Mouse (Mus musculus): Measurements from ENCODE around the gene Xrra1. TPM values are rescaled to one million over a fixed set of nuclear protein-coding genes. Genes with fewer than 3 reads are reported as not detected.

The Xrra1 gene
- polyA plus RNA-seq, 1 experiment, result not detected

DNA sequence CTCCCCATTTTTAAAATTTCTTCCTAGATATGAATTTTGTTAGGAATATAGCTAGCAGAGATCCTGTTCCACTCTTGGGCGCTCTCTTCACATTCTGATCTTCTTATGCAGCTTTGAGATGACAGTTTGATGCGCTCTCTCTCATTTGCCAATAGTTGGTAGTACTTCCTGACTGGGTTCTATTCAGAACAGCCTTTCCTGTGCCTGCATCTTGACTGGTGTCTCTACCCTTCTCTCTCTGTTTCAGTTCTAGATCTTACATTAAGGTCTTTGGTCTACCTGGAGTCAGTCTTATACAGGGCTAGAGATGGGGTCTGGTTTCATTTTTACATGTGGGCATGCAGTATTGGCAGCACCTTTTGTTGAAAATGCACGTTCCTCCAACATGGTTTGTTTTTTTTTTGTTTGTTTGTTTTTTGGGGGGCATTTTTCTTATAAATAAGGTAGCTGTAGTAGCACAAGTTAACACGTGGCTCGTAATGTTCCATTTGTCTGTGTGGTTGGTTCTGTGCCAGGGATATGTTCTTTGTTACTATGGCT, 24.5 kb upstream of the Xrra1 start:
- H3K4me3 ChIP-seq (ENCODE audit: insufficient read depth, low read depth, low read length), result no peak overlapping the region

DNA sequence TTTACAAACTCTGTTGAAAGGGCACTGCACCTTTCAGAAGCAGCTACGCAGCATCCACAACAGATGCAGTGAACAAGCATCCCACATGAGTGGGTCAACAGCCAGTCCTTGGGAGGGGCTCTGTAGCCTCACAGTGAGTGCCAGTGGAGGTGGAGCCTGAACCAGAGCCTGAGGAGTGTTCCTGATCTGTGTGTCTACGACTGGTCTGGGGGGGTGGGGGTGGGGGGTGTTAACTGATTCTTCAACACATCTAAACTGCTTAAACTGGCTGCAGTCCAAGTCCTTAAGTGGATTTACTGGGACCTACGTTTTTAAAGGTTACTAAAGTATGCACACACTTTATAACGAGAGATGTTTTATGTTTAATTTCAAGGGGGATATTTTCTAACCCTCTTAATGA, 22.1 kb upstream of the Xrra1 start:
- Histone ChIP-seq H3K4me3 (ENCODE audit: insufficient read depth, low read depth, low read length) (no peak overlapping the region), H3K4me1 (ENCODE audit: control insufficient read depth, insufficient read depth, insufficient read length, low read length) (no peaks in the 10 kb centered on the region), H3K27ac (replicated peaks; ENCODE audit: low read depth, low read length) (no peak overlapping the region)

More for the DNA sequence above, 24.5 kb upstream of the Xrra1 start:
- Histone ChIP-seq H3K27ac (replicated peaks; ENCODE audit: low read depth, low read length) (no peak overlapping the region), H3K4me1 (ENCODE audit: control insufficient read depth, insufficient read depth, insufficient read length, low read length) (no peaks in the 10 kb centered on the region)

DNA sequence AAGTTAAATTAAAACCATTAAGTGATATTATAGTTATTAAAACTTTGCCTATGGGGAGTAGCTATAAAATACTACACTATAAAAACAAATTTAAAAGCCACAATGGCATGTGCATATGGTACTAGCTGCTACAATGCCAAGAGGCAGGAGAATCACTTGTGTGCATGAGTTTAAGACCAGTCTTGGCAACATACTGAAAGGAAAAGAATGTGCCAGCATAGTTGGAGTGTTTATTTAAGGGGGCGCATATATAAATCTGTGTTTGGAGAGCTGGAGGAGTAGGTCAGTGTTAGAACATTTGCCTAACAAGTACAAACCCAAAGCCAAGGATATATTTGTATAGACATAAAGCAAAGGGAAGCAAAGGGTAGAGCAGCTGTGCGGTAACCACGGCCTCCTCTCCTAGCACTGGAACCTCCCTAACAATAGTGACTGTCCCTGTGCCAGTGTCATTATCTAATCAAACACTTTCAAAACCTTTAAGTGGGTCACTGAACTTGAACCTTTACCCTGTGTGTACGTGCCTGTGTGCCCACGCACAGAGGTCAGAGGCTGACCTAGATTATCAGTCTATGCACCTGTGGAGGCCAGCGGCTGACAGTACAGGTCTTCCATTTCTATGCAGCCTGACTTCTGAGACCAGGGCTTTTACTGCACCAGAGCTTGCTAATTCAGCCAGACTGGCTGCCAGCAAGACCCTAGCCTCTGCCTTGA, 21.4 kb upstream of the Xrra1 start:
- H3K27ac ChIP-seq (replicated peaks; ENCODE audit: low read depth, low read length), result no peak overlapping the region
- no peak overlapping the region for H3K4me3 ChIP-seq (ENCODE audit: insufficient read depth, low read depth, low read length)
- no peaks in the 10 kb centered on the region for H3K4me1 ChIP-seq (ENCODE audit: control insufficient read depth, insufficient read depth, insufficient read length, low read length)

DNA sequence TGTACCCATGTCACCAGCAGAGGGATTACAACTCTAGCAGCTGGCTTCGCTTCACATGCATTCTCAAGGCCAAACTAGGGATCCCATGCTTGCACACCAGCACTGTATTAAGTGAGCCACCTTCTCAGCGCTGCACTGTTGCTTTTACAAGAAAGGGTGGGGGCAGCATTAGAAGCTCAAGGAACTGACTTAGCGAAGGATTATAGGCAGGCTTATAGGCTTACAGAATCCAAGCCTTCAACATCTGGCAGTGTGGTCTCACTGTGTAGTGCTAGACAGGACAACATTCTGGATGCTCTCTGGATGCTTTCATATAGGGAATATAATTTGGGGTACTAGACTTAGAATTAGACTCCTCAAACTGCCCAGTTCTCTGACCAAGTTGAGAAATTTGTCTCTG, 20.7 kb upstream of the Xrra1 start:
- no peaks in the 10 kb centered on the region for H3K4me1 ChIP-seq (ENCODE audit: control insufficient read depth, insufficient read depth, insufficient read length, low read length)
- H3K27ac ChIP-seq (replicated peaks; ENCODE audit: low read depth, low read length), result no peak overlapping the region
- no peak overlapping the region for H3K4me3 ChIP-seq (ENCODE audit: insufficient read depth, low read depth, low read length)

DNA sequence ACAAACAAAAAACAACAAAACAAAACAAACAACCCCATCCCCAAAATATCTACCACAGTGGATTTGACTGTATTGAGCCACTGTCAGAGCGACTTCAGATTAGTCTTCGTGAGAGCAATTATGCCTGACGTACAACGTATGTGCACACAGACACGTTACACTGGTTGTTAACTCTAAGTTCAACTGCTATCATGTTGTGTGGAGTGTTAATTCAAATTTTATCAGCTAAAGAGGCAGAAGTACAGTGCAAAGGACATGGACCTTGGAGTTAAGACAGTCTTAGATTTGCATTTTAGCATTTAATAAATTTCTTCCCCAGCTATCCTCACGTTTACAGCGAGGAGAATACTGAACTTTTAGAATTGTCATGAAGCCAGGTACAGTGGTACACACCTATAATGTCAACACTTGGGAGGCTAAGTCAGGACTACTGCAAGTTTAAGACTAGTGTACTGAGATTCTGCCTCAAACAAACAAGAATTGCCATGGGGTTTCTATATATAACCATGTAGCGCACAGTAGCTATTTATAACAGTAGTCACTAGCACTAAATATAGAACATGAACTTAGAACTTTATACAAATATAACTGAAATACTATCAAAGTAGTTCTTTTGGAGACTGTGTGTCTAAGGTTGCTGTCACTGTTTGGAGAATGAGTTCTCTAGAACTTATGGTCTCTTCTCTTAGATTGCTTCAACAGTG, 13.2 kb upstream of the Xrra1 start:
- no peak overlapping the region for H3K27ac ChIP-seq (replicated peaks; ENCODE audit: low read depth, low read length)
- H3K4me1 ChIP-seq (ENCODE audit: control insufficient read depth, insufficient read depth, insufficient read length, low read length), result no peaks in the 10 kb centered on the region
- H3K4me3 ChIP-seq (ENCODE audit: insufficient read depth, low read depth, low read length), result no peak overlapping the region

DNA sequence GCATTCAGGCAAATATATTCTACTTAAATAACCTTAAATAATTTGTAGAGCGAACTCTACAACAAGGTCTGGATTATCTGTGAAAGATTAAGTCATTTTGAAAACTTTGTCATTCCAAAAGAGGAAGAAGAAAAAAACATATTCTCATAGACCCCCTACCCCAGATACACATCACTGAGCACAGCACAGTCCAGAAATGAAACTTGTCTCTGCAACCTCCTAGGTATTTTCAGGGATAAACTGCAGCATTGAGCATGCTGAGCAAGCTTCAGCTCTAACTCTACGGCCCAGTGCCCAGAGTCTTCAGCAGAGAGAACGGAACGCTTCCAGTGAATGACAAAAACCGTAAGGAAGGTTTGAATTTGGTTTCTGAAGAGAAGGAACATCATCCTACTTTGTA, 8.4 kb upstream of the Xrra1 start:
- Histone ChIP-seq H3K27ac (replicated peaks; ENCODE audit: low read depth, low read length) (no peak overlapping the region), H3K4me1 (ENCODE audit: control insufficient read depth, insufficient read depth, insufficient read length, low read length) (no peaks in the 10 kb centered on the region), H3K4me3 (ENCODE audit: insufficient read depth, low read depth, low read length) (no peak overlapping the region)

DNA sequence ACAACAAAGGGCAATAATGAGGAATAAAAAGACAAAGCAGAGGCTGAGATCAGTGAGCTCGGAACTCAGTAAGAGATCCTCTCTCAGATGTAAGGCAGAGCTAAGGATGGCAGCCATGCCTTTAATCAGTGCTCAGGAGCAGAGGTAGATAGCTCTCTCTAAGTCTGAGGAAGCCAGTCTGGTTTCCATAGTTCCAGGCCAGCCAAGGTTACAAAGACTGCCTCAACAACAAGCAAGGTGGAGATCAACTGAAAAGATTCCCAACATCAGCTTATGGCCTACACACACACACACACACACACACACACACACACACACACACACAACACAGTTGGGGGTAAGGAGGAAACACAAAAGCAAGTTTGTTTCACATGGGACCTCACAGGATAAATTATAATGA, 7.8 kb upstream of the Xrra1 start:
- H3K4me3 ChIP-seq (ENCODE audit: insufficient read depth, low read depth, low read length), result no peak overlapping the region
- H3K27ac ChIP-seq (replicated peaks; ENCODE audit: low read depth, low read length), result no peak overlapping the region
- H3K4me1 ChIP-seq (ENCODE audit: control insufficient read depth, insufficient read depth, insufficient read length, low read length), result no peaks in the 10 kb centered on the region

DNA sequence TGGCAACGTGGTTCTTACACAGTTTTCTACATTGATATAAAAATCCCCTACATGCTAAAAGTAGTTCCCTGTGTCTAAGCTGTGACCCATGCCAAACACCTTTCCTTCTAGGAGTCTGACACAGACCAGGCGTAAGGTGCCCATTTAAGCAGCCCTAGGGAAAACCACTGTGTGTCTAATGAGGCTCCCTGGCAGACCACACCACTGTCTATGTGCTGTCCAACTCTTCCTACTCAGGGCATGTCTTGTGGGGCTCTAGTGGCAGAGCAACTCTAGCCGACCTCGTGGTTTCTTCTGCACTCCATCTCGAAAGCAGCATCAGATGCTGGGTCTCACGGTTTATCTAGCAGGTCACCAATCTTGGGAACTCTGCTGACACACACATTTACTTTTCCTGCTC, 7.3 kb upstream of the Xrra1 start:
- Histone ChIP-seq H3K4me1 (ENCODE audit: control insufficient read depth, insufficient read depth, insufficient read length, low read length) (no peaks in the 10 kb centered on the region), H3K4me3 (ENCODE audit: insufficient read depth, low read depth, low read length) (no peak overlapping the region), H3K27ac (replicated peaks; ENCODE audit: low read depth, low read length) (no peak overlapping the region)

DNA sequence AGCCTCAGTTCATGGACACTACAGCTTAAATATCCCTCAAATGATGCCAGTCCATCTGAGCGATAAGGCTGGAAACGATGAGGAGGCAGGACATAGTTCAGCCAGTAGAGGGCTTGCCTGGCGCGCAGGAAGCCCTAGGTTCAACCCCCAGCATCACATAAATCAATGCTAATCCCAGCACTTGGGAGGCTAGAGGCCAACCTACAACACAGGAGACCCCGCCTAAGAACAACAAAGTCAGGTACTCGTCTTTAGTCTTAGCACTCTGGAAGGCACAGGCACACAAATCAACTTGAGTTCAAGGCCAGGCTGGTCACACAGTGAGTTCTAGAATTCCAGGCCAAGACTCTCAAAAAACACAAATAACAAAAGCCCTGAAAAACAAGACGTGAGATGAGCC, 5.6 kb upstream of the Xrra1 start:
- H3K27ac ChIP-seq (replicated peaks; ENCODE audit: low read depth, low read length), result no peak overlapping the region
- H3K4me3 ChIP-seq (ENCODE audit: insufficient read depth, low read depth, low read length), result no peak overlapping the region
- peaks cover 7% of the 10 kb centered on the region for H3K4me1 ChIP-seq (ENCODE audit: control insufficient read depth, insufficient read depth, insufficient read length, low read length)

DNA sequence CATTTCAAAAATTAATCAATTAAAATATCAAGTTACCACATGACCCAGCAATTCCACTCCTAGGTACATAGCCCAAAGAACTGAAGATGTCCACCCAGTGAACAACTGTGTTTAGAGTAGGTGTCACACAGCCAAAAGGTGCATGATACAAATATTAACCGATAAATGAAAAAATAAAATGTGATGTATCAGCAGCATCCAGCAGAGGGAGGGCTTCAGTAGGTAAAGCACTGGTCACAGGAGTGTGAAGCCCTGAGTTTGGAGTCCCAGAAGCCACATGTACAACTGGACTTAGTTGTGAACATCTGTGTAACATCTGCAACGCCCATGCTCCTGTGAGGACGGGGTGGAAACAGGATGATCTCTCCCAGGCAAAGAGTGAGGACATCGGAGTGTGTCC, 4.6 kb upstream of the Xrra1 start:
- H3K4me3 ChIP-seq (ENCODE audit: insufficient read depth, low read depth, low read length), result no peak overlapping the region
- no peak overlapping the region for H3K27ac ChIP-seq (replicated peaks; ENCODE audit: low read depth, low read length)
- H3K4me1 ChIP-seq (ENCODE audit: control insufficient read depth, insufficient read depth, insufficient read length, low read length), result peaks cover 7% of the 10 kb centered on the region

DNA sequence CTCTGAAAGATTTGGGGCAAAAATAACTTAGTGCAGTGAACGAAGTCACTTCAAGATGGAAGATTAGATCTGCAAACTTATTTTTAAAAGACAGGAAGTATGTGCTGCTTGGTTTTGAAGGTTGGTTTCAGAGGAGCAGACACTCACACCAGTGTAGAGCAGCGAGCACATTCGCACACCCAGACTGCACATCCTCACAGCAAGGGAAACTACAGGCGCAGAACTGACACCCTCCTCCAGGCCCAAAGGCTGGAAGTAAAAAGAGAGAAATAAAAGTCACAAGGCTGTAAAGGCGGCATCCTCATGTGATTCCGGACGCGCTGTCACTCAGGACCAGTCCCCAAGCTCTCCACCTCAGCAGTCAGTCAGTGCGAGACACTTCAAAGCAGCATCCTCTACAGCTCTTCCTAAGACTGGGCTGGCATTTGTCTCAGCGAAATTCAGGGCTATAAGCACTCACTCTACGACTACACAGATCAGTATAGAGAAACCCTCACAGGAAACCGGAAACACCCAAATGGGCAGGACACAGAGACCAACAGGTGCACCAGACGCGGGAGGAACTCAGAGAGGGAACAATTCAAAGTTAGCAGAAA, 2.6 kb upstream of the Xrra1 start:
- H3K27ac ChIP-seq (replicated peaks; ENCODE audit: low read depth, low read length), result no peak overlapping the region
- no peak overlapping the region for H3K4me3 ChIP-seq (ENCODE audit: insufficient read depth, low read depth, low read length)

DNA sequence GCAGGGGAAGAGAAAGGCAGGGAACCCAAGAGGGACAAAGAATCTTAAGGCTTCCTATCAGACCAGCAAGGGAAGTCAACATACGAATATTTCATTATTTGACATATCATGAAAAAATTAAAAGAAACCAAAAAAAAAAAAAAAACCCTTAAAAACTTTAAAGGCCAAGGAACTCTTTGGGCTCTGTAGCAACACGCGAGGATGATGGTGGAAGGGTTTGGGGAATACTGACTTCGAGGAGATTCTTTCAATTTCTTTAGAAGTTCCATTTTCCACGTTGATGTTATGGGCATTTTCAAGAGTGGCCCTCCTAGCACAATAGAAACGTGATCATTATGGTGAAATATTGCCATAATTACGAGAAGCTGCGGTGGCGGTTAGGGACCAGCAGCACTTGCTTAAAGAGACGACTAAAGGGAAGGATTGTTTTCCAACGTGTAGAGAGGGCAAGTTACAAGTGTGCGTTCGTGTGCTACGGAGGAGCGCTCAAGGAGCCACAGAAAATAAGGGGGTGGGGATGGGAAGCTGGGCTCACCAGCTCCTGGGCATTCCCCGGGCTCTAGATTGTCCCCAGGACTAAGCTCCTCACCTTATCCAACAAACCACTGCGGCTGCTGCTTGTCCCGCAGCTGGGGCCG, 622 bp upstream of the Xrra1 start:
- peak overlapping the region; percentile 73 for H3K4me3 ChIP-seq (ENCODE audit: insufficient read depth, low read depth, low read length)
- peaks cover 7% of the 10 kb centered on the region for H3K4me1 ChIP-seq (ENCODE audit: control insufficient read depth, insufficient read depth, insufficient read length, low read length)
- H3K27ac ChIP-seq (replicated peaks; ENCODE audit: low read depth, low read length), result no peak overlapping the region

More for the DNA sequence above, 2.6 kb upstream of the Xrra1 start:
- H3K4me1 ChIP-seq (ENCODE audit: control insufficient read depth, insufficient read depth, insufficient read length, low read length), result peaks cover 7% of the 10 kb centered on the region

DNA sequence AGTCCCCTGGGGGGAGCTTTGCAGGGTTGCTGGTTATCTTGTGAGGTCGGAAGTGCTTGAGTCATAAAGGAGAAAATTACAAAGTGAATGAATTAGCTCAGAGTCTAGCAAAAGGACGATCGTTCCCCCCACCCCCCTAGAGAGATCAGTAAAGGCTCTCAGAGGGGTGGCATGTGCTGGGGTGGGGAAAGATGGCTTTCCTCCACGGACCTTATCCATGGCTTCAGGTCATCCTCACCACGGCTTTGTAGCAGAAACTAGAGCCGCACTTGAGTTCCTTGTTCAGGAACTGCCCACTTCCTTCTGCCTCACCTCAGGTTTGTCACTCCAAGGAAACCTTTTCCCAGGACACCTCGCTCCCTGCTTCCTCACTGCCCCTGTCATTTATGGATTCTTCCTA, 4.4 kb downstream of the Xrra1 start, which contains the start of gene Spcs2:
TSS of gene Spcs2 (minus strand) at position 101 of the 400 bp plus-strand sequence.
- peaks cover 6% of the 10 kb centered on the region for H3K4me1 ChIP-seq (ENCODE audit: control insufficient read depth, insufficient read depth, insufficient read length, low read length)
- no peak within 1 kb of the TSS for H3K4me3 ChIP-seq (ENCODE audit: insufficient read depth, low read depth, low read length)
- no peak within 1 kb of the TSS for H3K27ac ChIP-seq (replicated peaks; ENCODE audit: low read depth, low read length)

DNA sequence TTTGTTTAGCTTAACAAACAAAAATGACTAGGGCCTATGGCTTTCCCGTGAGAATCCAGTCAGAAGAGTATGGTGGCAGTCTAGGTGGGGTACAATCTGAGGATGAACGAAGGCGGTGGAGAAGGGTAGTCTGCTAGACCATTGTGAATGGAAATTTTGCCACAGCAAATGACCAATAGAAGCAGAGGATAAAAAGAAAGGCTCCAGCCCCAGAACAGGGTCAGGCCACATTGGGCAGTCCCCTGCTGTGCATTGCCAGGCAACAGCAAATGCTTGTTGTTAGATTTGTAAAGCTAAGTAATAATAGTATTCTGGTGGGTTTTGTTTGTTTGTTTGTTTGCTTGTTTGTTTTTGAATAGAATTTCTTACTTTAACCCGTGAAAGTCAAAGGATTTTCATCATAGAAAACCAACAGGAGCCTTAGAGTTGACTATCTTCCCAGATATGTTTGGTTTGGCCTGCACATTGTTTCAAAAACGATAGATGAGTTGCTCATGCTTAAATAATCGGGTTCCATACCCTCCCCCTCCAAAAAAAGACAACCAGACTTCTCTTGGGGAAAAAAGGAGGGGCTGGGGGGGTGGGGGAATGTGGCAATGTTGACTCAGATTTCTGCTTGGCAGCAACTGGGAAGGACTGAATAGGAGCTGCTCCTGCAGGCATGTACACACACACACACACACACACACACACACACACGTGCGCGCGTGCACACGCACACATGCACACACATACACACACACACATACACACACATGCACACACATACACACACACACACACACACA, 5.5 kb downstream of the Xrra1 start:
- no peak overlapping the region for H3K4me3 ChIP-seq (ENCODE audit: insufficient read depth, low read depth, low read length)
- no peak overlapping the region for H3K27ac ChIP-seq (replicated peaks; ENCODE audit: low read depth, low read length)
- peaks cover 6% of the 10 kb centered on the region for H3K4me1 ChIP-seq (ENCODE audit: control insufficient read depth, insufficient read depth, insufficient read length, low read length)
